Mouse (Mus musculus): ENCODE data around the gene Slc6a9.

Gene Slc6a9

GRCm38 (mm10) chr4:117878301-117878700 is 44.0 kb downstream of the Slc6a9 start:
- no peak for DNase-seq (ENCODE audit: inconsistent ontology term)

GRCm38 (mm10) chr4:117878703-117879102 is 44.4 kb downstream of the Slc6a9 start:
- DNase-seq (ENCODE audit: inconsistent ontology term) = no peak

GRCm38 (mm10) chr4:117882701-117883691 is 48.7 kb downstream of the Slc6a9 start, which contains the start of gene B4galt2:
TSS of gene B4galt2 (minus strand) at chr4:117883487.
- peak; percentile 73 for DNase-seq (ENCODE audit: inconsistent ontology term)

- DNase-seq (ENCODE audit: inconsistent ontology term) = no peak
These were observed 49.8 kb downstream of the Slc6a9 start for GRCm38 (mm10) chr4:117884146-117884545.

- no peak for DNase-seq (ENCODE audit: inconsistent ontology term)
These were observed 50.8 kb downstream of the Slc6a9 start for GRCm38 (mm10) chr4:117885093-117885492.

GRCm38 (mm10) chr4:117885994-117886393 is 51.7 kb downstream of the Slc6a9 start:
- no peak for DNase-seq (ENCODE audit: inconsistent ontology term)

GRCm38 (mm10) chr4:117886644-117887043 is 52.3 kb downstream of the Slc6a9 start:
- DNase-seq (ENCODE audit: inconsistent ontology term) = no peak

GRCm38 (mm10) chr4:117887133-117887532 is 52.8 kb downstream of the Slc6a9 start, which contains the start of gene Atp6v0b:
TSS of gene Atp6v0b (minus strand) at chr4:117887333.
- DNase-seq (ENCODE audit: inconsistent ontology term) = peak; percentile 93

GRCm38 (mm10) chr4:117887920-117888319 is 53.6 kb downstream of the Slc6a9 start:
- no peak for DNase-seq (ENCODE audit: inconsistent ontology term)

GRCm38 (mm10) chr4:117889471-117889870 is 55.2 kb downstream of the Slc6a9 start:
- no peak for DNase-seq (ENCODE audit: inconsistent ontology term)

GRCm38 (mm10) chr4:117890031-117890430 is 55.7 kb downstream of the Slc6a9 start:
- DNase-seq (ENCODE audit: inconsistent ontology term) = no peak

GRCm38 (mm10) chr4:117890750-117891149 is 56.4 kb downstream of the Slc6a9 start:
- DNase-seq (ENCODE audit: inconsistent ontology term) = no peak

GRCm38 (mm10) chr4:117891738-117892161 is 57.4 kb downstream of the Slc6a9 start, which contains the start of gene Dph2:
TSS of gene Dph2 (minus strand) at chr4:117892032.
- peak; percentile 84 for DNase-seq (ENCODE audit: inconsistent ontology term)

- peak; percentile 49 for DNase-seq (ENCODE audit: inconsistent ontology term)
These were observed 59.1 kb downstream of the Slc6a9 start for GRCm38 (mm10) chr4:117893376-117893775.

- no peak for DNase-seq (ENCODE audit: inconsistent ontology term)
These were observed 60.3 kb downstream of the Slc6a9 start for GRCm38 (mm10) chr4:117894601-117895000.

- DNase-seq (ENCODE audit: inconsistent ontology term) = no peak
These were observed 61.0 kb downstream of the Slc6a9 start for GRCm38 (mm10) chr4:117895339-117895738.

- no peak for DNase-seq (ENCODE audit: inconsistent ontology term)
These were observed 61.7 kb downstream of the Slc6a9 start for GRCm38 (mm10) chr4:117896031-117896430.

- no peak for DNase-seq (ENCODE audit: inconsistent ontology term)
These were observed 63.8 kb downstream of the Slc6a9 start for GRCm38 (mm10) chr4:117898111-117898510.

GRCm38 (mm10) chr4:117904094-117904493 is 69.8 kb downstream of the Slc6a9 start:
- no peak for DNase-seq (ENCODE audit: inconsistent ontology term)

- DNase-seq (ENCODE audit: inconsistent ontology term) = no peak
These were observed 70.5 kb downstream of the Slc6a9 start for GRCm38 (mm10) chr4:117904761-117905160.

GRCm38 (mm10) chr4:117906196-117906595 is 71.9 kb downstream of the Slc6a9 start:
- no peak for DNase-seq (ENCODE audit: inconsistent ontology term)

- no peak for DNase-seq (ENCODE audit: inconsistent ontology term)
These were observed 74.6 kb downstream of the Slc6a9 start for GRCm38 (mm10) chr4:117908834-117909453.

All from Muller cell, postnatal 12 days (primary cell).